ENCODE assay signal across 9 mouse cellular contexts in genomic region chr13:44535441-44535840, GRCm38 (mm10).
A peak's percentile ranks its signal among the peaks of the same experiment; 100 is the strongest.
DNase-seq lines count a peak whose midpoint lies in the region; ATAC-seq lines count a peak whose summit lies in the region.
"Had no signal": no experiment of that assay in that cellular context is flagged by ENCODE, and none has a peak within 500 bp of the region (broad histone marks: within the 10 kb centered on the region; RNA-seq: fewer than 3 reads in every experiment).

No protein-coding gene starts in this region.

- intact Hi-C loops in gastrocnemius, postnatal 14 days (cut with DNase I; ENCODE audit: low total_unique reads), result loop anchor here (10.0 kb wide), 1 partner anchor 121 kb away; no protein-coding TSS in a partner anchor

- H3K9ac ChIP-seq in midbrain, embryonic 14.5 days (replicated peaks; ENCODE audit: low read length), result no peak overlapping the region
- no peak overlapping the region for H3K9ac ChIP-seq in midbrain, embryonic 16.5 days (ENCODE audit: low read depth, low read length)
- H3K9ac ChIP-seq: midbrain, embryonic 12.5 days had no signal

- H3K4me2 ChIP-seq in midbrain, embryonic 14.5 days (ENCODE audit: low read length), result no peak overlapping the region
- H3K4me2 ChIP-seq in midbrain, embryonic 16.5 days (ENCODE audit: low read length), result no peak overlapping the region
- H3K4me2 ChIP-seq: midbrain, embryonic 12.5 days had no signal

- H3K9me3 ChIP-seq in midbrain, embryonic 14.5 days (ENCODE audit: control insufficient read depth, low read length), result no peaks in the 10 kb centered on the region
- H3K9me3 ChIP-seq in midbrain, embryonic 16.5 days (replicated peaks; ENCODE audit: control insufficient read depth, low read length, poor library complexity, severe bottlenecking), result no peaks in the 10 kb centered on the region
- H3K9me3 ChIP-seq: midbrain, embryonic 12.5 days had no signal

- ATAC-seq in midbrain, embryonic 14.5 days (ENCODE audit: low FRiP score, low TSS enrichment), result no peak
- no peak for ATAC-seq in midbrain, embryonic 16.5 days
- ATAC-seq in monocyte, adult 5-6 weeks (replicated peaks; ENCODE audit: insufficient number of reproducible peaks, low FRiP score, low TSS enrichment, poor library complexity, severe bottlenecking), result peak; percentile 29; the same call in 1 of the 2 replicates

- H3K4me1 ChIP-seq in midbrain, embryonic 14.5 days (ENCODE audit: control insufficient read depth, insufficient read depth, low read length), result no peaks in the 10 kb centered on the region
- H3K4me1 ChIP-seq in midbrain, embryonic 16.5 days (ENCODE audit: control insufficient read depth, insufficient read depth, low read length), result no peaks in the 10 kb centered on the region
- H3K4me1 ChIP-seq: midbrain, embryonic 12.5 days had no signal

- no peak overlapping the region for H3K27ac ChIP-seq in midbrain, embryonic 14.5 days (replicated peaks; ENCODE audit: low read depth, low read length)
- H3K27ac ChIP-seq in midbrain, embryonic 16.5 days (ENCODE audit: low read length), result no peak overlapping the region
- H3K27ac ChIP-seq: midbrain, embryonic 12.5 days had no signal

- H3K27me3 ChIP-seq in midbrain, embryonic 14.5 days (ENCODE audit: control insufficient read depth, insufficient read depth, low read length), result no peaks in the 10 kb centered on the region
- H3K27me3 ChIP-seq in midbrain, embryonic 16.5 days (ENCODE audit: control insufficient read depth, insufficient read depth, low read depth, low read length), result no peaks in the 10 kb centered on the region
- H3K27me3 ChIP-seq: midbrain, embryonic 12.5 days had no signal

- peak; percentile 14 for DNase-seq in midbrain, embryonic 14.5 days
- peak; percentile 20 for DNase-seq in gastrocnemius, postnatal 14 days
- DNase-seq in frontal cortex, postnatal 10 days (ENCODE audit: low spot score in 2 of 2), result no peak
- DNase-seq in ovary, adult 18-20 months (ENCODE audit: low spot score), result no peak
- DNase-seq in adrenal gland, postnatal 14 days, result no peak
- DNase-seq: cerebellum, adult 9-10 months had no signal

- no peaks in the 10 kb centered on the region for H3K36me3 ChIP-seq in midbrain, embryonic 14.5 days (ENCODE audit: control insufficient read depth, insufficient read depth, low read length)
- no peaks in the 10 kb centered on the region for H3K36me3 ChIP-seq in midbrain, embryonic 16.5 days (ENCODE audit: control insufficient read depth, insufficient read depth, low read length)
- H3K36me3 ChIP-seq: midbrain, embryonic 12.5 days had no signal

- WGBS in midbrain, embryonic 14.5 days, result 90% methylated on average over 18 of the region's 18 CpGs
- WGBS in midbrain, embryonic 16.5 days, result 90% methylated on average over 18 of the region's 18 CpGs

- no peak overlapping the region for H3K4me3 ChIP-seq in midbrain, embryonic 14.5 days (replicated peaks; ENCODE audit: low read depth, low read length)
- no peak overlapping the region for H3K4me3 ChIP-seq in midbrain, embryonic 16.5 days (ENCODE audit: low read depth, low read length)
- H3K4me3 ChIP-seq: midbrain, embryonic 12.5 days had no signal

Comparison
In these comparisons a context has a peak if more than half of its experiments do, and no peak if none do; other contexts are left out.
1. DNase-seq: peak in midbrain, embryonic 14.5 days (single experiment) and gastrocnemius, postnatal 14 days (single experiment); none in frontal cortex, postnatal 10 days (0 of 2), ovary, adult 18-20 months (single experiment) and adrenal gland, postnatal 14 days (single experiment).